Mouse (Mus musculus) brain, embryonic 14.5 days (tissue): ENCODE data around the gene Amz1.

Source experiments
- CTCF ChIP-seq: fragments of 200-500 bp; IDR thresholded peaks from 2 replicates; pipeline ENCODE4 v1.5.1; 2012; ENCODE audit warnings: inconsistent platforms, mild to moderate bottlenecking, moderate library complexity, borderline replicate concordance; ENCODE audit not compliant: insufficient read depth, insufficient read length; ENCODE audit errors: extremely low read depth
- POLR2A ChIP-seq: fragments of 200-500 bp; IDR thresholded peaks from 2 replicates; pipeline ENCODE4 v1.6.1; 2012; ENCODE audit warnings: mild to moderate bottlenecking, inconsistent platforms, borderline replicate concordance; ENCODE audit not compliant: poor library complexity, insufficient read depth, insufficient read length, severe bottlenecking; ENCODE audit errors: extremely low read depth

- no peak for TF ChIP-seq CTCF
- TF ChIP-seq POLR2A: no peak
Measured at GRCm38 (mm10) chr5:140675079-140675478, 48.8 kb upstream of the Amz1 start.
